Mouse (Mus musculus): ENCODE results near the gene Flywch2. TPM values are rescaled to one million over a fixed set of nuclear protein-coding genes. Genes with fewer than 3 reads are reported as not detected.

Gene Flywch2
- polyA plus RNA-seq (2017; shearing (Covaris generic)), result 1 to 10 TPM; 3.4 to 3.5 TPM

DNA sequence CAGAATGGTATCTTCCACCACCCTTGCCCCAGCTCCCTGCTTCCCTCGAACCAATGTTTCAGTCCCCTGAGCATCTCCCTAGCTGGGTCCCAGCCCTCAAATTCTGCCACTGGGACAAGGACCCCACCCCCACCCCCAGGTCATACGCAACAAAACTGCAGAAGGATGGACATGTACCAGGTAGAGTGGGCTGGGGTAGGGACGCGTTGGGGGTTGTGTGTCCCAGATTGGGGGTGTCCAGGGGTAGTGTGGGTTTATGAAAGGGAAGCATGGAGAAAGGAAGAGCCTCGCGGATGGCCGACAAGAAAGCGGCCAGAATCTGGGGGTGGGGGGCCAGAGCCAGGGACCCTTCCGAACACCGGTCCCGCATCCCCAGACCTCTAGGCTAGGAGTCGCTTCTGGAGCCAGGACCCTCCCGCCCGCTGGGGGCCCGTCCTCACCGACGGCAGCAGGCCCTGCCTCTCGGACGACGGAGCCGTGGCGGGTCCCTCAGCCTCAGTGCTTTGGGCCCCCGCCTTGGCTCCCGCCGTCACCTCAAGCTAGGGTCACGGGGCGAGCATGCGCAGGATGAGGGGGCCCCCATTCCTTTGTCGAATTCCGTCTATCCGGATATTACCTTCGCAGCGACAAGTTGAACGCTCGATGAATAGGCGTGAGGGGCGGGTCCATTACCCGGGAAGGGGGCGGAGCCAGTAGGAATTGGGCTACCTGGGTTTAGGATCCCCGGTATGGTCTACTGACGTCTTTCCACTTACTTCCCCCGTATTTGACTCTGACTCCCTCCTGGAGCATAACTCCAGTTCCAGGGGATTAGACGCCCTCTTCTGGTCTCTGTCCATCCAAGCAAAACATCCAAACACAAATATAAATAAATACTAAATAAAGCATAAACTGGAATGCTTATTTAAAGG lies at the start of gene Flywch2:
TSS of gene Flywch2 (minus strand) at position 521 of the 911 bp plus-strand sequence.
- ATAC-seq, result peak; percentile 83

- no peak for ATAC-seq
These were observed 45.3 kb upstream of the Flywch2 start for GRCm38 (mm10) chr17:23831201-23831600.

DNA sequence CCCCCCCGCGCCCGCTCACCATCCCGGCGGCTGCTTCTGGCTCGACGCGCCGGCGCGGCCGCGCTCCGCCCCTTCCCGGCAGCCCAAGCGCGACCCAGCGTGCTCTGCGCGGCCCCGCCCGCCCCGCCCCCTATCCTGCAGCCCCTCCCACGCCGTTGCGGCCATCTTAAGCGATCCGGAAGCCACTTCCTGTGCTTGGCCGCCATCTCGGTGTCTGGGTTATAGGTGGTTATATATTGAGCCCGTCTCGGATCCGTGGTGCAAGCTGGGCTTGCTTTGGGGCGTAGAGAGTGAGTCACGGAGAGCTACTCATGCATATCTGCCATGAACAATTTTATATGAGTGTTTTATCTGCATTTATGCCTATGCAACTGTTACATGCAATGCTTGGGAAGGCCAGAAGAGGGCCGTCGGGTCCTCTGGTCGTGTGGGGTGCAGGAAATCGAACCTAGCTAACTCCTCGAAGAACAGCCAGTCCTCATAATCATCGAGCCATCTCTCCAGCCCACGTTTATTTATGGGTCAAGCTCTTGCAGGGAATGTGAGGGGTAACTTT lies 43.3 kb upstream of the Flywch2 start, which contains the start of gene Elob:
TSS of gene Elob (minus strand) at position 73 of the 556 bp plus-strand sequence.
- peak; percentile 84 for ATAC-seq

DNA sequence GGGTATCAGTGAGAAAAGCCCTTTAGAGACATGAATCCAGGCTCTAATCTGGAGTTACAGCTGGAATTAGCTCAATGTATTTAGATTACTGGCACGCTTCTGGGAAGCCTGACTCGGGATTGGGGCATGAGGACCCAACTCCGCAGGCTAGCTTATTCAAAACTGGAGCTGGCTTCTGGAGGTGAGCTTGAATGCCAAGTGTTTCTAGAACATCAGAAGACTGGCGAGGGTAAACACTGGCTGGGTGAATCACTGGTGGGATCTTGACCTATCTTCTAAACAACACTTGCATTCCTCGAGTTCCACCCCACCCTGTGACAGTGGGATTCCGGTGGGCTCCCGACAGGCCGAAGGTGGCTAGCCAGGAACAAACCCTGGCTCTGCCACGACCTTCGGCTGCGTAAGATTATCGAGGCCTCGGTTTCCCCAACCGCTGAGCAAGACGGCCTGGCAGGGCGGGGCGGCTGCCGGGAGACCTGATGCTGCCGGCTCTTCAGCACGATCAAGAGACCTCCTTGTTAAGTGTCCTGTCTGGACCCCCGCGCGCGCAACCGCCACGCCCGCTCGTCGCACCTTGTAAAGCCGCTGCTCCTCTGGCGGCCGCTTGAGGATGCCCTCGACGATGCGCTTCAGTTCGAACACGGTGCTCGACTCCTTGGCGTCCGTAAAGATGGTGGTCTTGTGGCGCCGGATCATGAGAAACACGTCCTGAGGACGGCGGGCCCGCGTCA lies 42.6 kb upstream of the Flywch2 start:
- ATAC-seq, result peak; percentile 24

- ATAC-seq, result no peak
These were observed 39.7 kb upstream of the Flywch2 start for GRCm38 (mm10) chr17:23825591-23825990.

DNA sequence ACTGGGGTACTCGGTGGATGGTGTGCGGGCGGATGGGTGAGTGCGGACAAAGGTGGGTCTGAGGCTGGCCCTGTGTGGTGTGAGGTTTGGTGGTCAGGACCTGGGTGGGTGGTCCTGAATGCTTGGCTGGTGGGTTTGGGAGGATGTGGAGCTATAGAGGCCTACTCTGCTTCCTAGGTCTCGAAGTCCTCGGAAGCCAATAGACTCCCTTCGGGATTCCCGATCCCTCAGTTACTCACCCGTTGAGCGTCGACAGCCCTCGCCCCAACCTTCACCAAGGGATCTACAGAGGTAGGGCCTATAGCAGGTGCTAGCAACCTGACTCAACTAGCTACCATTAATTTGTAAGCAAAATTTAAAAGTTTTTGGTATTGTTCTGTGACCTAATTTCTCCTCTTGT lies 37.7 kb upstream of the Flywch2 start:
- no peak for ATAC-seq

- no peak for ATAC-seq
These were observed 37.1 kb upstream of the Flywch2 start for GRCm38 (mm10) chr17:23823018-23823417.

GRCm38 (mm10) chr17:23822094-23822493 lies 36.2 kb upstream of the Flywch2 start:
- no peak for ATAC-seq

DNA sequence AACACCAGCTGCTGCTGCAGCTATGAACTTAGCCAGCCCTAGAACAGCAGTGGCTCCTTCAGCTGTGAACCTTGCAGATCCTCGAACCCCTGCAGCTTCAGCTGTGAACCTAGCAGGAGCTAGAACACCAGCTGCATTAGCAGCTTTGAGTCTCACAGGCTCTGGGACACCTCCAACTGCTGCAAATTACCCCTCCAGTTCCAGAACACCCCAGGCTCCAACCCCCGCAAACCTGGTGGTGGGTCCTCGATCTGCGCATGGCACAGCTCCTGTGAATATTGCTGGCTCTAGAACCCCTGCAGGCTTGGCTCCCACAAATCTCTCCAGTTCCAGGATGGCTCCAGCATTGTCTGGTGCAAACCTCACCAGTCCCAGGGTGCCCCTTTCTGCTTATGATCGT lies 34.9 kb upstream of the Flywch2 start:
- ATAC-seq, result no peak

DNA sequence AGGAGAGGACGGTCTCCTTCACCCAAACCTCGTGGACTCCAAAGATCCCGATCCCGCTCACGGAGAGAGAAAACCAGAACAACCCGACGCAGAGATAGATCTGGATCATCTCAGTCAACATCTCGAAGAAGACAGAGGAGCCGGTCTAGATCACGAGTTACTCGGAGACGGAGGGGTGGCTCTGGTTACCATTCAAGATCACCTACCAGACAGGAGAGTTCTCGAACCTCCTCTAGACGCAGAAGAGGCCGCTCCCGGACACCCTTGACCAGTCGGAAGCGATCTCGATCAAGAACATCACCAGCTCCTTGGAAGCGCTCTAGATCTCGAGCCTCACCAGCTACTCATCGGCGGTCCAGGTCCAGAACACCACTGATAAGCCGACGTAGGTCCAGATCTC lies 33.4 kb upstream of the Flywch2 start:
- no peak for ATAC-seq

- ATAC-seq, result no peak
These were observed 32.7 kb upstream of the Flywch2 start for GRCm38 (mm10) chr17:23818579-23818978.

- ATAC-seq, result no peak
These were observed 29.8 kb upstream of the Flywch2 start for GRCm38 (mm10) chr17:23815641-23816040.

DNA sequence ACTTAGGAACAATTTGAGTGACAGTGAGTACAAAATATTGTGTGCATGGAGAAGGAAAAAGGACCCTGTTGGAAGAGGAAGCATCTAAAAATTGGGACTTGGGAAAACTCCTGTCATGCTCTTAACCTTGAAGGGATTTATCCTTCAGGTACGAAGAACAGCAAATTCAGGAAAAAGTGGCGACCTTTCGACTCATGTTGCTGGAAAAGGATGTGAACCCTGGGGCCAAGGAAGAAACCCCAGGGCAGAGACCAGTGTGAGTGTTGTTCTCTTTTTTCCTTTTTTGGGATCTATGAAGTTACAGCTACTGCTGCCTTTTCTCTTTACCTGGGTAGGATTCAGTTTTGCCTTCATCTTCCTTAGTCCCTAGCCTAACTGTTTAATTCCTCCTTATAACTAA lies 22.0 kb upstream of the Flywch2 start:
- no peak for ATAC-seq

DNA sequence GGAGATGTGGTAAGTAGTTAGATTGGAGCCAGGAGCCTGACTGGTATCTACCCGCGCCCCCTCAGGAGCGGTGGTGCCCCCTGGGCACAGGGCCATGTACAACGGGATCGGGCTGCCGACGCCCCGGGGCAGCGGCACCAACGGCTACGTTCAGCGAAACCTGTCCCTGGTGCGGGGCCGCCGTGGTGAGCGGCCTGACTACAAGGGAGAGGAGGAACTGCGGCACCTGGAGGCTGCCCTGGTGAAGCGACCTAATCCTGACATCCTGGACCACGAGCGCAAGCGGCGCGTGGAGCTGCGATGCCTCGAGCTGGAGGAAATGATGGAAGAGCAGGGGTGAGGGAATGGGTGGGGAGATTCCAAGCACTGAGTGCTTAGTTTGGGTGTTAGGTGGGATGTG lies 21.0 kb upstream of the Flywch2 start:
- ATAC-seq, result no peak

DNA sequence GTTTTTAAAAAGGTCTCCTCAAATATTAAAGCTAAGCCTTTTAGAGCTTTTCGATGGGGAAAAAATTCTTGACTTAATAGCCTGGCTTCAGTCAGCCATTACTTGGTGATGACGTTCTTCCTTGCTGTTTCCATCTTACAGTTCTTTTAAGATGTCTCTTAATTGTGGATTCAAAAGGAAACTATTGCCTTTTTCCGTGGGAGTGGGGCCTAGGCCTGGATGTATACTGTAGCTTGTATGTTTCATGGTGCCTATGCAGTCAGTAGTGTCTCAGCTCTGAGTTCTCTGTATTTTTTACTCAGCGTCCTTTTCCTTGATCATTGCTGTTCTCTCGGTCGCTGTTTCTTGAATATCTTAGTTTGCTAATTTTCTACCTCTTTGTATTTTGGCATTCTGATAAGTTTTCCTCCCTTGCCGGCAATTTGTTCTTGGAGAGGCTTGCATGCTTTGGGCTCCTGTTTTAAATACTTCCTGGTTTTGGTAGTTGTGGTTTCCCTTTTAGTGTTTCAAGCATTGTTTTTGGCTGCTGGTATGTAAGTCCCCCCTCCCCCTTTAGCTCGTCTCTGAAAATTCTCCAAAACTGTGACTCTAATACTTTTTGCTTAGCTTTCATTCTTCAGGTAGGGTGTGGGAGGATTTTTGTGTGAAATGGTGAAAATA lies 18.7 kb upstream of the Flywch2 start:
- peak; percentile 7 for ATAC-seq

DNA sequence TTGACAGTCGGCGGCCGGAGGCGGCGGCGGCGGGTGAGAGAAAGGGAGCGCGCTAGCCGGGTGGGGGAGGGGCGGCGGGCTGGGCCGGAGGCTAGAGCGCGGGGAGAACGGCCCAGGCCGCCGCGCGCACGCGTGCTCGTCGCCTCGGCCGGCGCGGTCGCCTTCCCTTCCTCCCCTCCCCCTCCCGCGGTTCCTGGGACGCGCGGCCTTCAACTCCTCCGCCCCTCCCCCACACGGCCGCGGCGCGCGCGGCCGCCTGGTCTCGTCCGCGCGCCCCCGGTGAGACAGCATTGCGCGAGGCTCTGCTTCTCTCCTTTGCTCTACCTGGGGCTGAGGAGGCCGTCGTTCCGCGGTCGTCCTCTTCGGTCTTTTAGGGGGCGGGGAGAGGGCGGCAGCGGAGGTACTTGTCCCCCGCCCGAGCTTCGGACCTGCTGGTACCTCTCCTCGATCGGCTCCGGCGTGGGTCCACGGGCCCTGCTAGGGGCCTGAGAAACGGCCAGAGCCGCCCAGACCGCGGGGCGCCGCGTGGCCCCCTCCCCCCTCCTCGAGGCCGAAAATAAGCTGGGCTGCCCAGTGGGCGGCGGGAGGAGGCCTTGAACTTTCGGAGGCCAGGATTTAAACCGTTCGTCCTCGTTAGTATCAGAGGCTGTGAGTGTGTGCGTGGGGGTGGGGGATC lies 17.6 kb upstream of the Flywch2 start:
- no peak for ATAC-seq

GRCm38 (mm10) chr17:23802746-23803365 lies 17.0 kb upstream of the Flywch2 start:
- ATAC-seq, result peak; percentile 88

GRCm38 (mm10) chr17:23801627-23802026 lies 15.7 kb upstream of the Flywch2 start:
- ATAC-seq, result no peak

GRCm38 (mm10) chr17:23797316-23797715 lies 11.4 kb upstream of the Flywch2 start:
- peak; percentile 91 for ATAC-seq

DNA sequence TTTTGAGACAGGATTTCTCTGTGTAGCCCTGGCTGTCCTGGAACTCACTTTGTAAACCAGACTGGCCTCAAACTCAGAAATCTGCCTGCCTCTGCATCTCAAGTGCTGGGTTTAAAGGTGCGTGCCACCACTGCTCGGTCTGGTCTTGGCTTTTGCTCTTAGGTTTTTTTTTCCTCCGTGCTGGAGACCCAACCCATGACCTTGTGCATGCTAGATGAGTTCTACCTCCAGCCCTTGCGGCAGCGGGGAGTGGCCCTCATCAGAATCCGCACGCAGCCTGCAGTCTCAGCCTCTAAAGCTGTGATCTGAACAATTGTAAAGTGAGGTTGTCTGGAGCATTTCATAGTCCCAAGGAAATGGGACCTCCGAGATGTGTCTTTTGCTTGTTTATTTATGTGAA lies 9.4 kb upstream of the Flywch2 start:
- ATAC-seq, result no peak

GRCm38 (mm10) chr17:23791079-23791357 lies 5.1 kb upstream of the Flywch2 start:
- ATAC-seq, result peak; percentile 60
